Mouse (Mus musculus) adrenal gland (tissue): ENCODE measurements around the gene Pafah2.

Source experiments
- intact Hi-C: fragments of 180-260 bp; cut with DNase I; formaldehyde crosslinking; loops from one replicate; pipeline ENCODE4 v1.15.1; 2025

Gene Pafah2

DNA sequence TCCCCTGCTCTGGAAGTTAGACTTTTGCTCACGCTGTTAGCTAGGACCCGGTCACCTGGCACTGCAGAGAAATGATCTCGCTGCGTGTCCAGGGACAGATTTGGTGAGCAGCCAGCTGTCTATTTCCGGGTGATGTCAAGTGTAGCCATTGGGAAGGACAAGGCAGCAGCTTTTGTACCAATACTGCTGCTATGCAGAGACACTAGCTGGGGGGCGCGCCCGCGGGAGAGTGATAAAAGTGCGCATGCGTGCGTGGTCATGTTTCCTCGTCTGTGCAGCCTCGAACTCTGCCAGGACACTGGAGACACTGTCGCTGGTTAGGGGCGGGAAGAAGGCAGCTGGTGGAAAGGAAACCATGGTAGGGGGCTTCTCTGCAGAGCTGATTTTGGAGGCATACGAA lies 20.1 kb downstream of the Pafah2 start:
- intact Hi-C loops: no loop called here

DNA sequence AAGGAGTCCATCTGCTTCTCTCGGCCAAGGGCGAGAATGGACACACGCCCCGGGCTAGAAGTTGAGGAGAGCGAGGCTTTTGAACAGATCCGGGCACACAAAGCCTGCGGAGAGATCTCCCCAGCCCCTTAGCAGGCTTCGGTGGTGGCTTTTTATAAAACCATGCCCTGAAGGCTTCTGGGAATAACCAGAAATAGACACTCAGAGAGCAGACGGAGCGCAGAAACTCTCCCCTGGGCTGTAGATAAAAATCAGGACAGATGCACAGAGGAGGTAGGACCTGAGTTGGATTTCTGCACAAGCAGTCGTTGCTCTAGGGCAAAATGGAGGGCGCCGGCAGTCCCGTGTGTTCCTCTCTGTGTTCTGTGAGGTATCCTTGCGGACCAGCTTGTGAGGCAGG lies 20.5 kb downstream of the Pafah2 start:
- intact Hi-C loops: no loop called here

DNA sequence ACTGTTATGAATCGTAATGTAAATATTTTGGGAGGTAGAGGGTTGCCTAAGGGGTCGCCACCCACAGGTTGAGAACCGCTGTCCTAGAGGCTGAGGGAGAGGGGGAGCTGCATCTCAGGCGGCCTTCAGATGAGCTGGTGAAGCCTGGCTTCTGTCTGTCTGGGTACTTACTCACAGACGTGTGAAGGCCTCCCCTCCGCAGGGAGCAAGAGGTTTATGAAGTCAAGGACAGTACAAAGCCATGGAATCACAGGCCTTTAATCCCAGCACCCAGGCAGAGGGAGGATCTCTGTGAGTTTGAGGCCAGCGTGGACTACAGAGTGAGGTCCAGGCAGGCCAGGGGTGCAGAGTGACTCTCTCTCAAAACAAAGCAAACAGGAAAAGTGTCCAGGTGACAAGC lies 21.0 kb downstream of the Pafah2 start:
- intact Hi-C loops: no loop called here

DNA sequence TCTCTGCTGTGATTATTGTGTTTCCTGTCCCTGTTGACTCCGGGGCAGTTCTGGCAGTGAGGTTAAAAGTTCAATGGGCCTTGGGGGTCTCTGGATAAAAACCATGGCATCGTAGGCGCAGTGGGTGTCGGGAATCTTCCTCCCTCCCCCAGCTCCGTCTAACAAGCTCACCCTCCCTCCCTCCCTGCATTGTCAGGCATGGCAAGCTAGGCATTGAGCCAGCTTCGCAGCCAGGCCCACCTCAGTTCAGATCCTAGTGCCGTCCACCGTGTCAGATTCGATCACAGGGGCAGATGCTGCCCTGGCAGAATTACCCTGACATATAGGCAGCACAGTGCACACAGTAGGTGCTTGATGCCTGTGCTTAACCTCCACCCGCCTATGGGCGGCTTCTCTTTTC lies 25.9 kb downstream of the Pafah2 start:
- intact Hi-C loops: no loop called here

DNA sequence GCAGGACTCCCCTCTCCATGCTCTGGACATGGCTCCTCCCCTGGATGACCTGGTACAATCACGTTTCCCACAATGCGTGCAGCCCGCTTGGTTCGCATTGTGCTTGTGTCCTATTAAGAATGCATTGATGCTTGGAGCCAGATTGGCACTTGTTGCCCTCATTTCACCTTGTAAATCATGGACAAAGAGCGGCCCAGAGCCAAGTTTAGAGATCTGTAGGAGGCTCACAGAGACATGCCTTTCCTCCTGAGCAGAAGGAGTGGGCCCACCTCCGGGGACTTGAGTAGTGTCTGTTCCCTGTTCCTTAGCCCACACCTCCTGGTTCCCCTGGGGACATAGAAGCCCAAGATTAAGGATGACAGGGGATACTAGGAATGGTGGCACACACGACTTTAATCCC lies 27.8 kb downstream of the Pafah2 start:
- intact Hi-C loops: no loop called here

DNA sequence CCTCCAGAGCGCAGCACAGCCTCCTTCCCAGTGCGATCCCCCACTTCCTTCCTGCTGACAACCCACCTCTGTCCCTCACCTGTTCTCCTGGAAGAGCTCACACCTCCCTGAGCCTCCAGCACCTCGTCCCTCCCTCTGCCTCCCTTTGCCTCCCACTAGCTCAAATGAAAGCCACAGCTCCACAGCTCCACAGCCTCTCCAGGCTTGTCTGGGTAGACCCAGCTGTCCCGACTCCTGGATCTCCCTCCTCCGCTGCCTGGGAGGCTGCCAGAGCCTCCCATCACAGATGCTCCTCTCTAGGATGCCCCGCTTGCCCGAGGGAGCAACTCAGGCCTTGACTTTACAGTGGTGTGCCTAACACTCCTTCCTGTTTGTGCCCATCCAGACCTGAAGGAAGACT lies 29.0 kb downstream of the Pafah2 start:
- intact Hi-C loops: no loop called here

DNA sequence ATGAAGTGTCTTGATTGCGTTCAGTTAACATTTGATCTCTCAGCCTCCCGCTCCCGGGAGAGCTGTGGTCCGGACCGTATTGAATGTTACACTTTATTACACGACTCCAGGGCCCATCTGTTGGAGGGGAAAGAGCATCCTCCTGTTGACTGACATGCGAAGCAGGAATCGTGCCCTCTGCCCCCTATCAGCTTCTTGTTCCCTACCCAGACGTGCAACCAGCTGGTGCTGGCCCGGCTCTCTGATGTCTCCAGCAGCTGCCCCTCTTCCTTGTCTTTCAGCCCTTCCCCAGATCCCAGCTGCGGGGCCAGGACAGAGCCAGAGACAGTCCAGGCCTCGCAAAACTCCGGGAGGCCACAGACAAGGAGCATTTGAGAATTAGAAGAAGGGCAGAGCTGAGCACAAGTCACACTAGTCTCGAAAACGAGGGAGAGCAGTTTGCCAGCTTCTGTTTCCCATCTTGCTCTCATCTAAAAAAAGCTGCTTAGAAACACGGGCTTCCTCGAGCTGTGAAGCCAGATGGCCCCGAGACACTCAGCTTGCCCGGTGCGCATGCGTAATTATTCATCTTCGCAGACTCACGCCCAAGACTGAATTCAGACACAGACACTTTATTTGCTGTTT lies 34.4 kb downstream of the Pafah2 start:
- intact Hi-C loops: no loop called here

DNA sequence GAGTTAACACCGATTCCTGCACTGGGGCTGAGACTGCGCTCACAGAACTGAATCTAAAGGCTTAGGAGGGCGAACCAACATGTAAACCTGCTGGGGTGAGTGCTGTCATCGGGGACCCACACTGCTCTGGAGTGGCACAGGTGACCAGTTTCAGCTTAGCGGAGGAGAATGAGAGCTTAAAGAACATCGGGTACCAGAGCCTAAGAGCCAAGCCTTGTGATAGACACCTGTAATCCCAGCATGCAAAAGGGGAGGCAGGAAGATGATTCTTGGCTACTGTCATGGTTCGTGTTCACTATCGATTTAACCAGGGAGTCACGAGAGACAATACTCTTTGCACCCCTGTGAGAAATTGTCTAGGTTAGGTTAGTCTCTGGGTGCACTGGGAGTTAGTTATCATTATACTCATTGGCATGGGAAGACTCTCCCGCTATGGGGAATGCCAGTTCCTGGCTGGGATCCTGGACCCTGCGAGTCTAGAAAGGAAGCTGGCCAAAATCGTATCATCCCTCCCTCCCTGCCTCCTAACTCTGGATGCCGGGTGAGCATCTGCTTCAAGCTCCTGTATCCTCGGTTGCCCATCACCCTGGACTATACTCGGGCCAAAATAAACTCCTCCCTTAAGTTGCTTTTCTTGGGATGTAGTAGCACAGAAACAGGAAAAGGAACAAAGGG lies 36.7 kb downstream of the Pafah2 start:
- intact Hi-C loops: no loop called here

DNA sequence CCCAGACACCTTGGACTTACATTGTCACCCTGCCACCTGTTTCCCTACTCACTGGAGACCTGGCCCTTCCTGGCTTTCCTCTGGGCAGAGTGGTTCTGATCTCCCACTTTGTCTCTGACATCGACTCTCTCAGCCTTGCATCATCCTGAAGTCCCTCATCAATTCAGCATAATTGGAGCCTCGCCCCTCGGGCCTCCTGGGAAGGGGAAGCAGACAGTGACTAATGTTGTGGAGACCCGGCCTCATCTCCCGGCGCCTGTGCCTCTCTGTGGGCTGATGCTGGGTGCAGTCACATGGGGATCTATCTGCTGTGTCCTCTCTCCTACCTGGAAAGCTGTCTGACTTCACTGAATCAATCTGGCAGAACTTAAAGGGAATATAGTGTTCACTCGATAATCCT lies 40.1 kb downstream of the Pafah2 start:
- intact Hi-C loops: no loop called here

DNA sequence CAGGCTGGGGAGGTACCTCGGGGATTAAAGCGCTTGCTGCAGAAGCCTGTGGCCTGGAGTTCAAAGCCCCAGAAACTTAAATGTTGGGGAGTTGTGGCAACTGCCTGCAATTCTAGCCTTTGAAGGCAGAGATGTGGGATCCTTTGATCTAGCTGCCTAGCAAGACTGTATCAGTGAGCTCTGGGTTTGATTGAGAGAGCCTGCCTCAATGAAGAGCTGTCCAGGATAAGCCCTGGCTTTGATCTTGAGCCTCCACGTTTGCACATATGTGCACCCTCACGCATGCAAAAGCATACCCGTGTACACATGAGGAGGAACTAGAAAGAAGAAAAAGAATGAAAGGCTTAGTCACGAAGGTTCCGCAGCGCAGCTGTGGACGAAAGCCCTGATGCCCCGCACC lies 40.5 kb downstream of the Pafah2 start:
- intact Hi-C loops: no loop called here

DNA sequence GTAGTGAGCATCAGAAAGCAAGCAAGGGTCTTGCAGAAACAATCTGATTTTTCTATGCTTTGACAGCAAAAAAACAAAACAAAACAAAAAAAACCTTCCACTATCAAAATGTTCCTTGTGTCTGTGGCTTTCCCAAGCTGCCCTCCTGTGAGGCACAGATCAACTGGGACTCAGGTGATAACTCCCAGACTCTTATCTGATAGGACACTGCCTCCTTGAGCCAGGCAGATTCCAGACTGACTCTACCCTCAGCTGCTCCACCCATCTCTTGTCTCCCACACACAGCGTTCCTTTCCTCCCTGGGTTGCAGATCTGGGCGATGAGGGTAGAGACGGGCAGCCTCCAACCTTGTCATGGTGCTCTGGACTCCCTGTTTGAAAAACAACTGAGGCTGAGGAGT lies 43.0 kb downstream of the Pafah2 start:
- intact Hi-C loops: no loop called here

DNA sequence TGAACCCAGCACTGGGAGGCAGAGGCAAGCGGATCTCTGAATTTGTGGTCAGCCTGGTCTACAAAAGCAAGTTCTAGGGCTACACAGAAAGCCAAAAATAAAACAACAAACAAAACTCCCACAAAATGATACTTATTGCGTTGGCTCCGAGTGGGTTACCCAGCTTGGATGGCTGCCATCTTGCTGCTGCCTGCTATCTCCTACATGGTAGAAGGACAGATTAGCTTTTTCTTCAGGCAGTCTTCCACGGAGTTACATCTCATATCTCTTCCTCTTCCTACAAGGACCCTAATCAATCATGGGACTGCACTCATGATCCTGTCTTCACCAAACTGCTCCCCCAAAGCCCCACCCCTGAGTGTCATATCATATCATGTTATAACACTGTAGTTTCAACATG lies 43.8 kb downstream of the Pafah2 start:
- intact Hi-C loops: no loop called here

DNA sequence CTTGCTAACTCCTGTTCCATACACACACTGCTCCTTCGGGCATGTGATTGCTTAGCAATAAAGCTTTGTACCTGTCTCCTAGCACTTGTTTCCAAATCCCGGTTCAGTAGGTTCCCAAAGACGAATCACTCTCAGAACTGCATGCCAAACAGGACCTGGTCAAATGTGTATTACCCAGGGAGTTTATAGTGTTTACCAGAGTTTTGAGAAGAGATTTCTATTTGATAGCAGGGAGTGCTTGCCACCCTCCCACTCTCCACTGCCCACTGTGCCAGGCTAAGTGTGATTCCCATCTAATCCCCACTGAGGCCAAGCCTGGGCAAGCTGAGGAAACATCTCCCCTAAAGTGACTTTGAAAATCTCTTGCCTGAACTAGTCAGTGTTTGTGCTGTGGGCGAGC lies 46.1 kb downstream of the Pafah2 start:
- intact Hi-C loops: no loop called here

DNA sequence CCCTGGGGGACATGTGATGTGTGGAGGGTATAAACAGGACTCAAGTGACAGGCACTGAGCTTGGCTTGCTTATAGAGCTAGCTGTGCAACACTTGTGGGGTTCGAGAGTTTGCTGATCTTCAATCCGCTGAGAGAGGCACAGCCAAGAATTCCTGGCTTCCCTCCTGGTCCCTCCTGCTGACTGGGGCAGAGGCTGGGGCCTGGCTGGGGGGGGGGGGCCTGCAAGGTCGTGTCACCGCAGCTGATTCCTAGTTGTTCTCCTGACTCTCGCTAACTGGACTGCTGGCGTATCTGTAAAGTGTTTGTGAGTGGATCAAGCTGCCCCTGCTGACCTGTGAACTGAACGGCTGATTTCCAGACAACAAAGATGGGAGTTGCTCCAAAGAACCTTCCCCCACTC lies 47.5 kb downstream of the Pafah2 start:
- intact Hi-C loops: no loop called here

DNA sequence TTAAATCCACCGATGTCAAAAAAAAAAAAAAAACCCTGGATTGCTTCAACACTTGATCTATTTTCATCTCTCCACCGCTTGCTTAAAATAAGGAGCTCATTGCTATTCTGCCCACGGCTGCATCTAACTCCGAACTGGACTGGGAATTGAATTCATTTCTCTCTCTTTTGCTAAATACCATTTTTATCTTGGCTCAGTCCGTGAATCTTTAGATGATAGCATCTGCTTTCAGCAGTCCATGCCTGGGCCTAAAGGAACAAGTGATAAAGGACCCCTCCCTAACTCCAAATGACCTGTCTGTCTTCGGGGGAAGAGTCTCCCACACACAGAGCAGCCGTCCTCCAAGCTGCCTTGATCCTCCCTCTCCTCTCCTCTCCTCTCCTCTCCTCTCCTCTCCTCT lies 48.8 kb downstream of the Pafah2 start:
- intact Hi-C loops: no loop called here

DNA sequence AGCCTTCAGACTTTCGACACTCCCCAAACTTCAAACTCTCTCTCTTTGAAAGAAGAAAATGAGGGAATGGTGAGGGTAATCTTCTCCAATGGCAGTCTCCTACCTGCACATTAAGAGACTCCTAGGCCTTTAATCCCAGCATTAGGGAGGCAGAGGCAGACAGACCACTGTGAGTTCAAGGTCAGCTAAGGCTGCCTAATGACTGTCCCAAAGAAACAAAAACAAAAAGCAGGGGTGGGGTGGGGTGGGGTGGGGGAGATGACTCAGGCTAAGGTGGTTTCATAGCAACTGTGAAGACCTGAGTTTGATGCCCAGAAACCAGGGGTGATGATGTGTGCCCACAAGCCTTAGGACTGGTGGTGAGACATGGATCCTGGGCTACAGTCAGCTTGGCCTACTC lies 49.4 kb downstream of the Pafah2 start:
- intact Hi-C loops: no loop called here

DNA sequence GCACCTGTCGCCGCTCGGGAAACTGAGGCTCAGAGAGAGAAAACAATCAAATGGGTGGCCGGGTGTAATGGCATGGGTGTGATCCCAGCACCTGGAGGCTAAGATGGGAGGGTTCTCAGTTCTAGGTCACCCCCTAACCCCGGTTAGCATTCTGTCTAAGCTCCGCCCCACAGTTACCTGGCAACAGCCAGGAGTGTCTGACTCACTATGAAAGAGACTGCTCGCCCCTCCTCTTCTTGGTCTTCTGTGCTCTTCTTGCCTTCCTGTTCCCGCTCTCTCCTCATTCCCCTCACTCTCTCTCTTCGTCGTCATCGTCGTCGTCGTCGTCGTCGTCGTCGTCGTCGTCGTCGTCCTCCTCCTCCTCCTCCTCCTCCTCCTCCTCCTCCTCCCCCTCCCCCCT lies 51.8 kb downstream of the Pafah2 start:
- intact Hi-C loops: no loop called here

DNA sequence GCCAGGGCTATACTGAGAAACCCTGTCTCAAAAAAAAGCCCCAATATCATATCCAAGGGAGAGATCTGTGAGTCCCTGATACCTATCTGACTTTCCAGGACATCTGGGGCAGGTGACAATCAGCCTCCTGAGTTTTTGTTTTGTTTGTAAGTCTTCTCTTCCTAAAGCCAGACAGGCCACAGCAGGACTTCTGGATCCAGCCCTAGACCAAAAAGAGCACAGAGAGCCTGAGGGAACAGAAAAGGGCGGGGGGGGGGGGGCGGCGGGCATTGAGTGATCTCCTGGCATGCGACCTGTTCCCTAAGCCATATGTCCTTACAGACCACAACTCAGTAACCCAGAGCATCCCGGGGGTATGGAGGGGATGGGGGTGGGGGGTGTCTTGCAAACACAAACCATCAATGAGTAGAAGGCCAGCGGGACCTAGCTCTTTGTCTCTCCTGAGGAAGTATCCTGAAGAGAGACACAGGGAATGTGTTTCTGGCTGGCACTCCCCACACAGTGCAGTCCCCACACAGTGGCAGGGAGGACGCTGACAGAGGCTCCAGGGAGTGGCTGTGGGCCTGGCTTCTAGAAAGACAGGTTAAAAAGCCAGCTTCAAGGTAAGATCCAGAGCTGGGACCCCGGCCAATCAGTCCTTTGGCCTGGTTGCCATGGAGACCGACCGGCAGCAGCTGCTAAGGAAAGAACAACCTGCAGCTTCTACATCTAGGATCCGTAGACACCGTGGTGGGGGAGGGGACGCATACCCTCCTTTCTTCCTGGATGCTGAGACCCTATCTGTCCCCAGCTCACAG lies 53.7 kb downstream of the Pafah2 start:
- intact Hi-C loops: no loop called here

DNA sequence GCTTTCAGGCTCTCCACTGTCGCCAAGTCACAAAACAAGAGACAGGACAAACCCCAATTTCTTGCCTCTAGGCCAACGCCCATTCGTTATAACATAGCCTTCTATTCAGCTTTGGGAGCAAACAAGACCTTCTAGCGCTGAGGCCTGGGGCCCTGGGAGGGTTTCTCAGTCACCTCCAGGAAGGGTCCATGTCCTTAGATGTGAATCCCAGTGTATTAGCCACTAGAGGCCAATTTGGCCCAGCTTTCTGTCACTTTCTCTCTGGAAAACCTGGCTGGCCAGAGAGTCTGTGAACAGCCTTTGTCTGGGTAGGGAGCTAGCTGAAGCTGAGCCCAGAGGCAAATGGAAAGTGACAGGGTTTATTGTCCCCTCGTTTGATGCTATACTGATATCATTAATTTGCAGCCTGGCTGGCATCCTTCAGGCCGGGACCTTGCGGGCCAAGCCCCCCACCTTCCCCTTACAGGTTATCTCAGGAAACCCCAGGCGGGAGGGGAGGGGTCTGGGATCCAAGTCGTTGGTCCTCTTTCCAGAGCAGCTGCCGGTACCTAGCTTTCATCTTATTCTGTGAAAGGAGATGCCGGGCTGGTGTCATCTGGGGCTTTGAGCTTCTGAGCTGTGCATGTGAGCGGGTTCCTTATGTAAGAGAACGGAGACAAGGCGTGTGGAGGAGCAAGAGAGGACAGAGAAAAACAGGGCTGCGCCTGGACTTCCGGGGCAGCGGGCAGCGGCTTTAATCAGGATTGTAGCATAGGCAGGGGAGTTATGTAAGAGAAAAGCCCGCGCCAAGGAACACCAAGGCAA lies 54.5 kb downstream of the Pafah2 start:
- intact Hi-C loops: no loop called here

DNA sequence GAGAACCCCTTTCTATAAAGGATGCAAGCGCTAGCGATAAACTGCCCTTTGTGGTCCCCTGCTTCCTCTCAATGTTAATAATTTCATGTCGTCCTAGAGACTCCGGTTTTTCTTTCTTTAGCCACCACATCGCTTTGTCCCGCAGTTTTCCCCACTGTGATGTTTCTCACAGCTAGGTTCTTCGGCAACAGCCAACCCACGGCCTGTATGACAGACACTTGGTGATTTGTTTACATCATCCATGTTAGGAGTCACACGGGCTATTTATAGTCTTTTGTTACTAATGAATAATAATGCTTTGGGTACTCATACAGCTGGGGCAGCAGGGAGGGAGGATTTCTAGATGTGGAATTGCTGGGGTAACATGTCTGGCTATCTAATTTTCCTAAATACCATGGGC lies 55.4 kb downstream of the Pafah2 start:
- intact Hi-C loops: no loop called here

DNA sequence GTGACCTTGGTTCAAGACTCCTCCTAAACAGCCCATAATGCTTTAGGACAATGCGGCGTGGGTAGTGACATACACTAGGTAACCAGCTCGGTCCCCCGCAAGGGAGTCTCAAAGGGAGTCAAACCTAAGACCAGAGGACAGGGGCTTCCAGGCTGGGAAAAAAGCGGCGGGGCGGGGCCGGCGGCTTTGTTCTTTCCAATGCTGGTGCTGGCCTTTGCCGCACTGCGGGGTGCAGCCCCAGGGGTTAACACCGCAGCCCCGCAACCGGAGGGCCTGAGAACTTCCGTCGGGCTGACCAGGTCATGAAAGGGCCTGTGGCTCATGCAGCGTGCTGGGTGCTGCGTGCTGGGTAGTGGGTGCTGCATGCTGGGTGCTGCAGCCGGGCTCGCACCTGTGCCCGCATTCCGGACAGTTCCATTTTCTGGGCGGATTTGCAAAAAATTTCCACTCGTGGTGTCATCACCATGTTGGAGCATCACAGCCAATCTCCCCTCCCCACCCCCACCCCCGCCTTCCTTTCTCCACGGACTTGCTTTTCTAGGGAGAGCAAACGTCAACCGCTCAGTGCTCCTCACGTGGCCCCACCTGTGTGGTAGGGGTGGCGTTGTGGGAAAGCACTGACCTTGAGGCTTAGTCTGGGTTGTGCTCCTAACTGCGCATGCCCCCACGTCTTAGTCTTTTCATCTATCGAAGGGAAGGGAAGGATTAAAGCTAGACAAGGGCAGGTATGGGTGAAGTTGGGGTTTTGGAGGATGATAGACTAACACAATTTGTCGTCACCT lies 57.7 kb downstream of the Pafah2 start:
- intact Hi-C loops: no loop called here
